Mouse (Mus musculus) adrenal gland, postnatal 25 days (tissue): ENCODE data around the gene Gm5134. TPM values are rescaled to one million over a fixed set of nuclear protein-coding genes. Genes with fewer than 3 reads are reported as not detected.

Experiments
- DNase-seq: peaks from one replicate; pipeline ENCODE4 v3.0.0; 2021; ENCODE audit warnings: mixed read lengths
- microRNA-seq, 2 experiments: library from miRNA; unstranded; fragments of <30 nt; microRNA quantifications; one replicate each; pipeline ENCODE4 v1.2.0; 2021
- total RNA-seq: library from RNA; stranded (reverse); gene quantifications from 2 replicates; pipeline ENCODE4 v1.2.3, GENCODE M21; 2021

Gm5134 gene
- total RNA-seq, 1 experiment from 2014 or later = not detected

GRCm38 (mm10) chr10:76033119-76033455 lies 78.8 kb downstream of the Gm5134 start:
- no peak for DNase-seq

GRCm38 (mm10) chr10:76034001-76034600 lies 79.8 kb downstream of the Gm5134 start:
- DNase-seq = no peak

- no peak for DNase-seq
These were observed 81.0 kb downstream of the Gm5134 start for GRCm38 (mm10) chr10:76035277-76035676.

GRCm38 (mm10) chr10:76036962-76037361 lies 82.6 kb downstream of the Gm5134 start:
- DNase-seq = no peak

GRCm38 (mm10) chr10:76045343-76045742 lies 91.0 kb downstream of the Gm5134 start:
- no peak for DNase-seq

GRCm38 (mm10) chr10:76046754-76047153 lies 92.4 kb downstream of the Gm5134 start:
- DNase-seq = no peak

GRCm38 (mm10) chr10:76047182-76047869 lies 93.0 kb downstream of the Gm5134 start:
- no peak for DNase-seq

GRCm38 (mm10) chr10:76048967-76049366 lies 94.7 kb downstream of the Gm5134 start:
- DNase-seq = no peak

GRCm38 (mm10) chr10:76051860-76052259 lies 97.5 kb downstream of the Gm5134 start:
- no peak for DNase-seq

Small RNA genes lying within 50 kb of the gene (microRNA-seq; reads per million reads assigned to microRNA genes)
- gene Mir6409 = 0 reads per million in 2 experiments

Other genes with a start within 250 kb of the Gm5134 start
- gene Cabin1, start 190.2 kb upstream of the Gm5134 start, total RNA-seq = 34.3 and 40.7 TPM in 2 replicates
- 142 and 159 TPM in 2 replicates for gene Ddt, start 181.1 kb upstream of the Gm5134 start, total RNA-seq
- gene Gm20441, start 173.6 kb upstream of the Gm5134 start, total RNA-seq = not detected in 2 replicates
- gene Gstt3, start 173.1 kb upstream of the Gm5134 start, total RNA-seq = 21.4 and 24.9 TPM in 2 replicates
- 33.4 and 39.2 TPM in 2 replicates for gene Gstt1, start 155.9 kb upstream of the Gm5134 start, total RNA-seq
- not detected in 2 replicates for gene Gstt4, start 132.0 kb upstream of the Gm5134 start, total RNA-seq
- 34.2 and 41.5 TPM in 2 replicates for gene Gstt2, start 117.1 kb upstream of the Gm5134 start, total RNA-seq
- 287 and 343 TPM in 2 replicates for gene Mif, start 94.3 kb upstream of the Gm5134 start, total RNA-seq
- 1.1 and 1.5 TPM in 2 replicates for gene Derl3, start 61.1 kb upstream of the Gm5134 start, total RNA-seq
- 84.7 and 85.0 TPM in 2 replicates for gene Smarcb1, start 32.9 kb upstream of the Gm5134 start, total RNA-seq
- 787 and 1,051 TPM in 2 replicates for gene Chchd10, start 21.4 kb upstream of the Gm5134 start, total RNA-seq
- gene Mmp11, start 18.0 kb upstream of the Gm5134 start, total RNA-seq = 7.9 and 9.5 TPM in 2 replicates
- 1.3 and 2.2 TPM in 2 replicates for gene Gm867, start 13.8 kb upstream of the Gm5134 start, total RNA-seq
- not detected in 2 replicates for gene Vpreb3, start 11.5 kb upstream of the Gm5134 start, total RNA-seq
- gene Zfp280b, start 78.1 kb downstream of the Gm5134 start, total RNA-seq = 11.0 and 11.4 TPM in 2 replicates
- not detected in 2 replicates for gene Slc5a4b, start 156.4 kb downstream of the Gm5134 start, total RNA-seq
- not detected in 2 replicates for gene Slc5a4a, start 192.9 kb downstream of the Gm5134 start, total RNA-seq